Mouse (Mus musculus): Measurements from ENCODE around the gene Rasgrp1. TPM values are rescaled to one million over a fixed set of nuclear protein-coding genes. Genes with fewer than 3 reads are reported as not detected.

The Rasgrp1 gene
- polyA plus RNA-seq, 1 experiment from 2014 or later: 1.2 TPM

- WGBS: 97% methylated on average over 1 of the region's 1 CpGs
- H3K9ac ChIP-seq (ENCODE audit: low read length): no peak overlapping the region
- no peak overlapping the region for H3K4me3 ChIP-seq (ENCODE audit: low read depth, low read length)
- no peaks in the 10 kb centered on the region for H3K27me3 ChIP-seq (ENCODE audit: control insufficient read depth, insufficient read depth, low read length)
- no peak for ATAC-seq (ENCODE audit: low FRiP score)
- no peaks in the 10 kb centered on the region for H3K9me3 ChIP-seq (ENCODE audit: control insufficient read depth, low read length)
- H3K36me3 ChIP-seq (ENCODE audit: control insufficient read depth, insufficient read depth, low read length): no peaks in the 10 kb centered on the region
- DNase-seq (ENCODE audit: low spot score, missing footprints): no peak
- H3K27ac ChIP-seq (ENCODE audit: low read depth, low read length): no peak overlapping the region
- no peak overlapping the region for H3K4me2 ChIP-seq
- no peaks in the 10 kb centered on the region for H3K4me1 ChIP-seq (ENCODE audit: control insufficient read depth, insufficient read depth, low read length)
Observed at GRCm38 (mm10) chr2:117371706-117372105, 28.9 kb upstream of the Rasgrp1 start.

GRCm38 (mm10) chr2:117366478-117366877 lies 23.7 kb upstream of the Rasgrp1 start:
- no peak for ATAC-seq (ENCODE audit: low FRiP score)
- no peaks in the 10 kb centered on the region for H3K27me3 ChIP-seq (ENCODE audit: control insufficient read depth, insufficient read depth, low read length)
- no peaks in the 10 kb centered on the region for H3K4me1 ChIP-seq (ENCODE audit: control insufficient read depth, insufficient read depth, low read length)
- no peaks in the 10 kb centered on the region for H3K36me3 ChIP-seq (ENCODE audit: control insufficient read depth, insufficient read depth, low read length)
- no peak for DNase-seq (ENCODE audit: low spot score, missing footprints)
- H3K9ac ChIP-seq (ENCODE audit: low read length): no peak overlapping the region
- no peaks in the 10 kb centered on the region for H3K9me3 ChIP-seq (ENCODE audit: control insufficient read depth, low read length)
- H3K4me2 ChIP-seq: no peak overlapping the region
- no peak overlapping the region for H3K27ac ChIP-seq (ENCODE audit: low read depth, low read length)
- H3K4me3 ChIP-seq (ENCODE audit: low read depth, low read length): no peak overlapping the region
- WGBS: 77% methylated on average over 3 of the region's 3 CpGs

- Histone ChIP-seq H3K4me2 (no peak overlapping the region), H3K4me1 (ENCODE audit: control insufficient read depth, insufficient read depth, low read length) (no peaks in the 10 kb centered on the region), H3K9me3 (ENCODE audit: control insufficient read depth, low read length) (no peaks in the 10 kb centered on the region), H3K27me3 (ENCODE audit: control insufficient read depth, insufficient read depth, low read length) (no peaks in the 10 kb centered on the region), H3K4me3 (ENCODE audit: low read depth, low read length) (no peak overlapping the region), H3K9ac (ENCODE audit: low read length) (no peak overlapping the region), H3K27ac (ENCODE audit: low read depth, low read length) (no peak overlapping the region), H3K36me3 (ENCODE audit: control insufficient read depth, insufficient read depth, low read length) (no peaks in the 10 kb centered on the region)
- 97% methylated on average over 2 of the region's 2 CpGs for WGBS
- ATAC-seq (ENCODE audit: low FRiP score): no peak
- DNase-seq (ENCODE audit: low spot score, missing footprints): no peak
Observed at GRCm38 (mm10) chr2:117364056-117364455, 21.3 kb upstream of the Rasgrp1 start.

- Histone ChIP-seq H3K4me3 (ENCODE audit: low read depth, low read length) (no peak overlapping the region), H3K36me3 (ENCODE audit: control insufficient read depth, insufficient read depth, low read length) (no peaks in the 10 kb centered on the region), H3K27me3 (ENCODE audit: control insufficient read depth, insufficient read depth, low read length) (no peaks in the 10 kb centered on the region), H3K4me2 (no peak overlapping the region), H3K9me3 (ENCODE audit: control insufficient read depth, low read length) (no peaks in the 10 kb centered on the region), H3K9ac (ENCODE audit: low read length) (no peak overlapping the region), H3K27ac (ENCODE audit: low read depth, low read length) (no peak overlapping the region), H3K4me1 (ENCODE audit: control insufficient read depth, insufficient read depth, low read length) (peaks cover 4% of the 10 kb centered on the region; the same call in 1 of the 2 replicates)
- DNase-seq (ENCODE audit: low spot score, missing footprints) (no peak), ATAC-seq (ENCODE audit: low FRiP score) (no peak)
Observed at GRCm38 (mm10) chr2:117357939-117358338, 15.1 kb upstream of the Rasgrp1 start.

GRCm38 (mm10) chr2:117352305-117353123 lies 9.7 kb upstream of the Rasgrp1 start:
- Histone ChIP-seq H3K4me2 (no peak overlapping the region), H3K27ac (ENCODE audit: low read depth, low read length) (no peak overlapping the region), H3K4me3 (ENCODE audit: low read depth, low read length) (no peak overlapping the region), H3K36me3 (ENCODE audit: control insufficient read depth, insufficient read depth, low read length) (no peaks in the 10 kb centered on the region), H3K4me1 (ENCODE audit: control insufficient read depth, insufficient read depth, low read length) (peaks cover 7% of the 10 kb centered on the region; the same call in 1 of the 2 replicates), H3K9ac (ENCODE audit: low read length) (no peak overlapping the region), H3K27me3 (ENCODE audit: control insufficient read depth, insufficient read depth, low read length) (no peaks in the 10 kb centered on the region), H3K9me3 (ENCODE audit: control insufficient read depth, low read length) (no peaks in the 10 kb centered on the region)
- 41% methylated on average over 9 of the region's 9 CpGs for WGBS
- peak; percentile 80 for ATAC-seq (ENCODE audit: low FRiP score)
- no peak for DNase-seq (ENCODE audit: low spot score, missing footprints)

GRCm38 (mm10) chr2:117350138-117350537 lies 7.3 kb upstream of the Rasgrp1 start:
- ATAC-seq (ENCODE audit: low FRiP score): no peak
- WGBS: 53% methylated on average over 6 of the region's 6 CpGs

GRCm38 (mm10) chr2:117343240-117343624 lies 431 bp upstream of the Rasgrp1 start:
- peak; percentile 31; the same call in 1 of the 2 replicates for ATAC-seq (ENCODE audit: low FRiP score)
- Histone ChIP-seq H3K36me3 (ENCODE audit: control insufficient read depth, insufficient read depth, low read length) (no peaks in the 10 kb centered on the region), H3K4me2 (peak overlapping the region; percentile 96), H3K27me3 (ENCODE audit: control insufficient read depth, insufficient read depth, low read length) (peaks cover 11% of the 10 kb centered on the region), H3K27ac (ENCODE audit: low read depth, low read length) (no peak overlapping the region), H3K4me3 (ENCODE audit: low read depth, low read length) (no peak overlapping the region), H3K9me3 (ENCODE audit: control insufficient read depth, low read length) (no peaks in the 10 kb centered on the region), H3K4me1 (ENCODE audit: control insufficient read depth, insufficient read depth, low read length) (0 out of 2 replicates have a peak, but pooled peaks cover 5% of the 10 kb centered on the region), H3K9ac (ENCODE audit: low read length) (no peak overlapping the region)
- 35% methylated on average over 7 of the region's 7 CpGs for WGBS
- DNase-seq (ENCODE audit: low spot score, missing footprints): peak; percentile 86

More at GRCm38 (mm10) chr2:117350138-117350537, 7.3 kb upstream of the Rasgrp1 start:
- DNase-seq (ENCODE audit: low spot score, missing footprints): no peak
- no peaks in the 10 kb centered on the region for H3K9me3 ChIP-seq (ENCODE audit: control insufficient read depth, low read length)
- no peaks in the 10 kb centered on the region for H3K27me3 ChIP-seq (ENCODE audit: control insufficient read depth, insufficient read depth, low read length)
- no peak overlapping the region for H3K4me2 ChIP-seq
- no peaks in the 10 kb centered on the region for H3K36me3 ChIP-seq (ENCODE audit: control insufficient read depth, insufficient read depth, low read length)
- no peak overlapping the region for H3K9ac ChIP-seq (ENCODE audit: low read length)
- peaks cover 7% of the 10 kb centered on the region; the same call in 1 of the 2 replicates for H3K4me1 ChIP-seq (ENCODE audit: control insufficient read depth, insufficient read depth, low read length)
- H3K4me3 ChIP-seq (ENCODE audit: low read depth, low read length): no peak overlapping the region
- H3K27ac ChIP-seq (ENCODE audit: low read depth, low read length): no peak overlapping the region

- DNase-seq (ENCODE audit: low spot score, missing footprints) (peak; percentile 98), ATAC-seq (ENCODE audit: low FRiP score) (peak; percentile 75)
- no peaks in the 10 kb centered on the region for H3K36me3 ChIP-seq (ENCODE audit: control insufficient read depth, insufficient read depth, low read length)
- H3K27me3 ChIP-seq (ENCODE audit: control insufficient read depth, insufficient read depth, low read length): peaks cover 11% of the 10 kb centered on the region
- H3K4me3 ChIP-seq (ENCODE audit: low read depth, low read length): peak overlapping the region; percentile 54
- no peaks in the 10 kb centered on the region for H3K9me3 ChIP-seq (ENCODE audit: control insufficient read depth, low read length)
- 0% methylated on average over 19 of the region's 19 CpGs for whole genome bisulfite sequencing
- H3K4me1 ChIP-seq (ENCODE audit: control insufficient read depth, insufficient read depth, low read length): 0 out of 2 replicates have a peak, but pooled peaks cover 3% of the 10 kb centered on the region
- H3K27ac ChIP-seq (ENCODE audit: low read depth, low read length): no peak overlapping the region
- H3K4me2 ChIP-seq: peak overlapping the region; percentile 96
- H3K9ac ChIP-seq (ENCODE audit: low read length): peak overlapping the region; percentile 64
Observed at GRCm38 (mm10) chr2:117342090-117342546, 683 bp downstream of the Rasgrp1 start.

- Histone ChIP-seq H3K27me3 (ENCODE audit: control insufficient read depth, insufficient read depth, low read length) (peaks cover 9% of the 10 kb centered on the region), H3K27ac (ENCODE audit: low read depth, low read length) (no peak overlapping the region), H3K4me2 (no peak overlapping the region), H3K36me3 (ENCODE audit: control insufficient read depth, insufficient read depth, low read length) (no peaks in the 10 kb centered on the region), H3K9ac (ENCODE audit: low read length) (no peak overlapping the region), H3K4me1 (ENCODE audit: control insufficient read depth, insufficient read depth, low read length) (0 out of 2 replicates have a peak, but pooled peaks cover 3% of the 10 kb centered on the region), H3K4me3 (ENCODE audit: low read depth, low read length) (no peak overlapping the region), H3K9me3 (ENCODE audit: control insufficient read depth, low read length) (no peaks in the 10 kb centered on the region)
- 62% methylated on average over 3 of the region's 3 CpGs for WGBS
- DNase-seq (ENCODE audit: low spot score, missing footprints) (no peak), ATAC-seq (ENCODE audit: low FRiP score) (no peak)
Observed at GRCm38 (mm10) chr2:117338501-117338900, 4.3 kb downstream of the Rasgrp1 start.
